Mouse (Mus musculus) kidney, postnatal 0 days (tissue): Measurements from ENCODE around the gene Tbc1d2. TPM values are rescaled to one million over a fixed set of nuclear protein-coding genes. Genes with fewer than 3 reads are reported as not detected.

Experiments
- ATAC-seq: fragments of 200-750 bp; cut with Nextera tagmentation; replicated peaks from 2 replicates; pipeline ENCODE4 v1.8.0; 2017; ENCODE audit warnings: low read depth, moderate number of reproducible peaks, moderate TSS enrichment, moderate library complexity; ENCODE audit not compliant: low FRiP score
- DNase-seq: peaks from one replicate; pipeline ENCODE4 v3.0.0-alpha.2; 2016; ENCODE audit warnings: low spot score
- H3K27ac ChIP-seq: fragments of 300-500 bp; sonication (generic); 2 replicates; pipeline ENCODE4 v1.5.1; 2014; ENCODE audit warnings: mild to moderate bottlenecking
- H3K27me3 ChIP-seq: fragments of 300-500 bp; sonication (generic); 2 replicates; pipeline ENCODE4 v1.6.1; 2014; ENCODE audit warnings: low read length, mixed read lengths; ENCODE audit not compliant: insufficient read depth
- H3K36me3 ChIP-seq: fragments of 300-500 bp; sonication (generic); 2 replicates; pipeline ENCODE4 v1.6.1; 2014; ENCODE audit warnings: low read length, mixed read lengths; ENCODE audit not compliant: insufficient read depth
- H3K4me1 ChIP-seq: fragments of 300-500 bp; sonication (generic); replicated peaks from 2 replicates; pipeline ENCODE4 v1.6.1; 2014; ENCODE audit warnings: antibody characterized with exemption, low read length, mixed read lengths; ENCODE audit not compliant: insufficient read depth
- H3K4me2 ChIP-seq: fragments of 300-500 bp; sonication (generic); 2 replicates; pipeline ENCODE4 v1.6.1; 2014; ENCODE audit warnings: mild to moderate bottlenecking, low read length, moderate library complexity, mixed read lengths
- H3K4me3 ChIP-seq: fragments of 300-500 bp; sonication (generic); replicated peaks from 2 replicates; pipeline ENCODE4 v1.5.1; 2014; ENCODE audit warnings: low read depth, low read length
- H3K9ac ChIP-seq: fragments of 300-500 bp; sonication (generic); 2 replicates; pipeline ENCODE4 v1.6.1; 2014; ENCODE audit warnings: low read depth, low read length
- H3K9me3 ChIP-seq: fragments of 300-500 bp; sonication (generic); replicated peaks from 2 replicates; pipeline ENCODE4 v1.6.1; 2016; ENCODE audit warnings: low read length, inconsistent platforms, mixed read lengths
- CTCF ChIP-seq: IDR thresholded peaks from 2 replicates; pipeline ENCODE4 v1.5.1; 2016; ENCODE audit warnings: antibody characterized with exemption, low read depth, mild to moderate bottlenecking, moderate library complexity
- WGBS: fragments of 180-500 bp; shearing (Covaris S2); extraction: QIAGEN DNeasy Blood & Tissue Kit; methylation state at CpG from one replicate; pipeline ENCODE4 v1.1.7; 2014; 5-methylcytosine and 5-hydroxymethylcytosine counted together
- polyA plus RNA-seq: library from polyadenylated mRNA; unstranded; fragments of >200 nt; fragmentation: Nextera tagmentation; extraction: Ambion mirVana; gene quantifications from 2 replicates; pipeline ENCODE4 v1.2.1, GENCODE M21; 2015

Gene Tbc1d2
- polyA plus RNA-seq, 1 experiment from 2014 or later, result 4.2 TPM

GRCm38 (mm10) chr4:46556933-46557332 is 93.1 kb downstream of the Tbc1d2 start:
- DNase-seq, result no peak
- Histone ChIP-seq H3K27me3 (no peaks in the 10 kb centered on the region), H3K27ac (no peak overlapping the region), H3K36me3 (no peaks in the 10 kb centered on the region), H3K4me1 (no peaks in the 10 kb centered on the region), H3K4me2 (no peak overlapping the region), H3K9ac (no peak overlapping the region), H3K4me3 (no peak overlapping the region), H3K9me3 (no peaks in the 10 kb centered on the region)
- ATAC-seq, result no peak
- WGBS, result 71% methylated on average over 3 of the region's 3 CpGs
- no peak for TF ChIP-seq CTCF

DNA sequence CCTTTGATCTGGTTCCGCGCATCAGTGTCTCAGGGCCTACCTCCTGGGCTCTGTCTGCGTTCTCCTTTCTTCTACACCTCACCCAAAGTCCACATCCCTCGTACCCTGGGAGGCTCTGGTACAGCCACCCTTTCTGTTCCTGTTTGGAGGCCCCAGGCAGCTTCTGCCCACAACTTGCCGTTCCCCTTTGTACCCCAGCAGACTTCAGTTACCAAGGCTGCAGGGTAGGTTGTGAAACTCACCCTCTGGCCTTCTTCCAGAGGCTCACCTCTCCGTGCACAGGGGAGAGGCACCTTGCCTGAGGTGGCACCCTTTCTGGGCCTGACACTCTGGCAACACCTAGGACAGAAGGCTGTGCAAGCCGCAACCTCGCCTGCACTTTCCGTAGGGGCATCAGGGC is 94.2 kb downstream of the Tbc1d2 start:
- WGBS, result 73% methylated on average over 9 of the region's 9 CpGs
- H3K4me3 ChIP-seq, result no peak overlapping the region
- no peaks in the 10 kb centered on the region for H3K27me3 ChIP-seq
- no peaks in the 10 kb centered on the region for H3K4me1 ChIP-seq
- DNase-seq (no peak), ATAC-seq (no peak)
- no peaks in the 10 kb centered on the region for H3K9me3 ChIP-seq
- no peak for TF ChIP-seq CTCF
- 0 out of 2 replicates have a peak overlapping the region, but pooled peaks have one; percentile 8 for H3K9ac ChIP-seq
- no peak overlapping the region for H3K4me2 ChIP-seq
- H3K36me3 ChIP-seq, result no peaks in the 10 kb centered on the region
- H3K27ac ChIP-seq, result no peak overlapping the region

Other genes with a start within 250 kb of the Tbc1d2 start
- 0.11 and 0.15 TPM in 2 replicates for gene Hemgn, start 236.7 kb downstream of the Tbc1d2 start, polyA plus RNA-seq
- gene Anp32b, start 199.3 kb downstream of the Tbc1d2 start, polyA plus RNA-seq, result 198 and 211 TPM in 2 replicates
- gene Nans, start 161.0 kb downstream of the Tbc1d2 start, polyA plus RNA-seq, result 45.6 and 50.7 TPM in 2 replicates
- gene Trim14, start 114.1 kb downstream of the Tbc1d2 start, polyA plus RNA-seq, result 2.6 and 3.1 TPM in 2 replicates
- 2.9 and 3.4 TPM in 2 replicates for gene Coro2a, start 48.0 kb downstream of the Tbc1d2 start, polyA plus RNA-seq